Mouse (Mus musculus) adrenal gland, postnatal 36 days (tissue): Measurements from ENCODE around the gene Asb16. TPM values are rescaled to one million over a fixed set of nuclear protein-coding genes. Genes with fewer than 3 reads are reported as not detected.

Source experiments
- DNase-seq, 2 experiments: peaks; one replicate each; pipeline ENCODE4 v3.0.0; 2021; ENCODE audit warnings: mixed read lengths in 1 of 2
- total RNA-seq, 2 experiments: library from RNA; stranded (reverse); gene quantifications; 2 replicates each; pipeline ENCODE4 v1.2.3; 2021

The Asb16 gene
- total RNA-seq, 2 experiments from 2014 or later: 0.10 to 0.30 TPM

DNA sequence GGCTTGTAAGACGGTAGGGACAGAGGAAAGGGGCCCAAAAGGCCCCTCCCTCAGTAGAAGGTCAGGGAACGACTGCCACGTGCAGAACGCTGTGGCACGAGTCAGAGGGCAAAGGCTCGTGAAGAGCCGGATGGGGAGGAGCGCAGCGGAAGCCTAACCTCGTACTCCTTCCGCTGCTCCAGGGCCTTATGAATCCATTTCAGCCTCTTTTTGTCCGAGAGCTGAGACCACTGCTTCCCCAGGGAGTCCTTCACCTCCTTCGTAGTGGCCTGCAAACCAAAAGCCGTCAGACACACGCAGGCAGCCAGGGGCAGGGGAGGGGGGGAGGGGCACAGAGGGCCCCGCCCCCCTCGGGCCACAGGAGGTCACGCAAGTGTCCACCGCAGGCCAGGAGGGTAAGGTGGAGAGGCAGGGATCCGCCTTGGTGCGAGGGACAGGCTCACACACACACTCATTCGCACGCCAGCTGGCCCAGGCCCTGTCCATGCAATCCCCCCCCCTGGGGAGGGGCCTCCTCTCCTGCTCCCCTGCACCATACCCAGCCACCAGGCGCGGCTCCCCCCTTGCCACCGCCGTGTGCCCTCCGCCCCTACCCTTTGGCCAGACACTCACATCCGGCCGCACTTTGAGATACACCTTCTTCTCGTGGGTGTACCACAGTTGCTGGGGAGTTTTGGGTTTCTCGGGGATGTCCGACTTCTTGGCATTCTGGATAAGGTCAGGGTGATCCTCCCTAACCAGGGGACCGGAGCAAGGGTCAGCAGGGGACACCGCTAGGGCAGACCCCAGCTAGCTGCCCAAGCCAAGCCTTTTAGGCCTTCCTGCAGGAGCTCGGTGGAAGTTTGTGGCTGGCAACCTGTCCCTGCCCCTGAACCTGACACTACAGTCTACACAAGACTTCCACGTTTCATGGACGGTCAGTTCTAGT lies 42.5 kb downstream of the Asb16 start:
- DNase-seq: peak; percentile 48 to 55

DNA sequence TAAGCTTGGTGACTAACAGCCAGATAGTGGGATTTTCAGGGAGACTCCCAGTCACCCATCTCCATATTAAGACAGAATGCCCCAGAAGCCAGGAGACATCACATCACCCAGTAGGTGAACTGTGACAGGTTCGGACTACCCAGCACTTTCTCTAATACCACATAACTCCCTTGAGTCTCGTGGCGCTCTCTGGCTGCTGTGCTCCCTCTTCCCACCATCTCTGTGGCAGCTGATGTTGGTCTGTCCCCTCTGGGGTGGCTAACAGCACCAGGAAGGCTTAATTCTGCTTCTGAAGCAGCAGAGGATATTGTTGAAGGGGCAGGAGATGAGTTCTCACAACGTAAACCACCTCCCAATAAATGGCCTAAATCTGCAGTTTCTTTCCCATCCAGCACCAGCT lies 43.4 kb downstream of the Asb16 start:
- no peak for DNase-seq

DNA sequence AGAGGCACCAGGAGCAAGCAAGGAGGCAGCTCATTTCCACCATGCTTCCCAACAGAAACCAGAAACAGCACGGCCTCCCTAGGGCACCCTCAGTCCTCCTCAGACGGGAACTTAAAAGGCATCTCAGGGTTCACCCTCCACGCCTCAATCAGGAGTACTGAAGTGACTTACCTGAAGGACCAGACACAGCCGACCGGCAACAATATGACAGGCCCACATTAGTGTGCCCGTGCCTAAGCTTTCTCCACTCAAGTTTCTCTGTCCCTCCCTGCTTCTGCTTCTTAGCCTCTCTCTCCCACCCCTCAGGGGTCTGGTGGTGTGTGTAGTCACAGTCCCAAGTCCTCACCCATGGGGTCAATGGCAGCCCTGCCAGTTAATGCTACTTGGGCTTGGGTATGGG lies 44.0 kb downstream of the Asb16 start:
- no peak for DNase-seq

DNA sequence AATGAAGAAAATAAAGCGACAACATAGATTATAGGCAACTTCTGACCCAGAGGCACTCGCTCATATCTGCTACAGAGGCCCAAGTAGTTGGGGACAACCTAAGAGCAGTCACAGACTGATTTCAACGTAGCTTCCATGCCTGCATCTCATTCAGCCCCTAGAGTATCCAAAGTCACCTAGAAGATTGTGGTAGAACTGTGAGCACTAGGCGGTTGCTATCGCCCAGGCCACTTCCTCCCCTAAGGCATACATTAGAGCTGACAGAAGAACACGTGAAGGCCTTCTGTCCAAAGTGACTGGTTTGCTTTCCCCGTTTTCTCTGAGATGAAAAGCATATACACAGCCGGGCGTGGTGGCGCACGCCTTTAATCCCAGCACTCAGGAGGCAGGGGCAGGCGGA lies 45.8 kb downstream of the Asb16 start:
- no peak for DNase-seq

DNA sequence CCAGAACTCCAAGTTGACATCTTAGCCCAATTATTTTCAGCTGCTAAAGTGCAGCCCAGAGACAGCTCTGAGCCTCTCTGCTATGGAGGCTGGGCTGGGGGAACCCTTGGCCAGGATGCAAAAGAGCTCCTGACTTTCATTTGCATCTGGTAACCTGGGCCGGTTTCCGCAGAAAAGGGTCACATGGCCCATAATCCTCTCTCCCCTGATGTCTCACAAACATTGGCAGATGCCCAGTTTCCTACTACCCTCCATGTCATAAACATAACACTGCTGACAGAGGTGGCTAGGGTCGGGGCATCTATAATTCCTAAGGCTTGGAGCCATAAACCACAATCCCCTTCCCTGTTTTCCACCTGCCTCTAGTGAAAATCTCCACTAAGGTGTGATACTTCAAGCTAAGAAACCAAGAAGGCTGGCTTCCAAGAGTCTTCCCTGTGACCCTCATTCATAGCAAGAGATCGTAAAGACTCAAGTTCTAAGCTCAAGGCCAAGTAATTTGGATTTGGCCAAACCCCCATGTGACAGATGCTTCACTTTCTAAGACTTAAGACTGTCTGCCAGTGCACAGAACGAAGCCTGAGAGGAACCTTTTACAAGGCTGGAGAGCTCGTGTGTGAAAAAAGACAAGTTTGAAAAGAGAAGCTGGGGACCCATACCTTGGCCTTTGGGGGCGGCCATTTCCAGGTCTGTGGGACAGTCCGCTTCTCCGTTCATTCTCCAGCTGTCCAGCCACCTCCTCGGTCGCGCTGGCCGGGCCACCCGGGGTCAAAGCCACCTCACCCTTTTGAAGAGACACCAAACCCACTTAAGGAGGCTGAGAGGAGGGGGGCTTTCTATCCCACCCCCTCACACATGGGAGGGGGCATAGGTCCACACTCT lies 47.4 kb downstream of the Asb16 start:
- peak in 1 of 2 experiments; percentile 20 for DNase-seq

DNA sequence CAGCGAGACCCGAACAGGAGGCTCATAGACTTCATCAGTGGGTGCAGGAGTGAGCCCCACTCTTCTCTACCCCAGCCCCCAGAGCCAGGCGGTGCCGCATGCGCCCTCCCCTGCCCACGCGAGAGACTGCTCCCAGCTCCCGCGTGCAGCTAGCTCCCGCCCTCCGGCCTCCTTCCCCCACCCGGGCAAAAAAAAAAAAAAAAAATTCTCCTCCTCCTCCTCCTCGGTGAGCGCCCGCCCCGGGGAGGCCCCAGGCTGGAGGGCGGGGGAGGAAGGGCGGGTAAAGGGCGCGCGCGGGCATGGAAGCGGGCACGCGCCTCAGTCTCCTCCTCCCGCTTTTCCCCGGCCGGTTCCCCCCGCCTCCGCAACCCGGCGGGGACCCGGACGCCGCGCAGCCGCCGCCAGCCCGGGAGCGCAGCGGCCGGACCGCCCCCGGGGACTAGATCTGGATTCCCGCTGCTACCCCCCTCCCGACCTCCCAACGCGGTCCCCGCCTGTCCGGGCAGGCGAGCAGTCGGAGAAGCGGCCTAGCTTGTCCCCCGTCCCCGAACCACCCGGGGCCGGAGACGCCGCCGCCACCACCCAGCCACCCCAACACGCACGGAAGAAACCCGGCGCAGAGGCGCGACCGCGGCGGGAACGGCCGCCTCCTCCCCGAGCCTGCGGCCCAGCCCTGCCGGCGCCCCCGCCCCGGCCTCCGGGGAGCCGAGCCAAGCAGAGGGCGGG lies 48.2 kb downstream of the Asb16 start:
- peak; percentile 94 to 97 for DNase-seq

- DNase-seq: no peak
Measured at GRCm38 (mm10) chr11:102317298-102317900, 48.9 kb downstream of the Asb16 start.

- peak; percentile 83 to 90 for DNase-seq
Measured at GRCm38 (mm10) chr11:102317901-102318575, 49.5 kb downstream of the Asb16 start.

- peak; percentile 63 to 73 for DNase-seq
Measured at GRCm38 (mm10) chr11:102318576-102319409, 50.2 kb downstream of the Asb16 start.

- DNase-seq: peak; percentile 84 to 89
Measured at GRCm38 (mm10) chr11:102319410-102319792, 50.9 kb downstream of the Asb16 start, which contains the start of gene Ubtf. Gene Ubtf, minus strand, starts transcription at chr11:102319742.

- DNase-seq: peak; percentile 93
Measured at GRCm38 (mm10) chr11:102319941-102320685, 51.6 kb downstream of the Asb16 start.

GRCm38 (mm10) chr11:102320686-102321005 lies 52.1 kb downstream of the Asb16 start:
- DNase-seq: peak; percentile 70 to 79

DNA sequence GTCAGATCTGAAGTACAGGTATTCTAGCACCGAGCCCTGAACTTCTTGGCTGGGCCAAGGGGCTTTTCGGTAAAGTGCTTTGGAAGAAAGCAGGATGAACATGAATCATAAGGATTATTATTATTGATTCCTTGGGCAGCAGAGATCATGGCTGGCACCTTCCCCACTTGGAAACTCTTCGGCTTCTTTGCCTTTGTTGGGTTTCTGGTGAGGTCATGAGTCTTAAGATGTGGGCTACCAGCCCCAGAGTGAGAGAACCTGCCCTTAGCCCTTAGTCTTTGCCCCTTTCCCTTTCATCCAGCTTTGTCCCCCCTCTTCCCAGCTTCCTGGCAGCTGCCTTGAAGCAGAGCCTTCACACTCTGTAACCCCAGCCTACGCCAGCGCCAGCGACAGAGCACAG lies 53.4 kb downstream of the Asb16 start:
- no peak for DNase-seq

- DNase-seq: no peak
Measured at GRCm38 (mm10) chr11:102323516-102323915, 55.0 kb downstream of the Asb16 start.

DNA sequence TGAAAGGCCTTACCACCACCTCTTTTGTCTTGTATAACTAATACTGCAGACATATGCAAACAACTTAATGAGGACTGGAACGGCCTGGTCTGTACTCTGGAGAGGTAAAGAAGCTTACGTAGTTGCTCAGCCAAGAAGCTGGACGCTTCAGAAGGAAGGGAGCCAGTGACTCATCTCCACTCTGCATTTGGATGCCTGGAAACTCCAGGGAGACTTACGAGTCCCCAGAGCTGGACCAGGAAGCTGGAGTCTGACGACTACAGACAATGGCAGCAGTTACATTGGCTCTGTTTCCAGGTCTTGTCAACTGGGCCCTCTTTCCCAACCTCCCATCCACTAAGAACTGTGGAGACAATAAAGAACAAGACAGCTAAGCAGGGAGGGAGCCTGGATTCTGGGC lies 58.7 kb downstream of the Asb16 start:
- no peak for DNase-seq

DNA sequence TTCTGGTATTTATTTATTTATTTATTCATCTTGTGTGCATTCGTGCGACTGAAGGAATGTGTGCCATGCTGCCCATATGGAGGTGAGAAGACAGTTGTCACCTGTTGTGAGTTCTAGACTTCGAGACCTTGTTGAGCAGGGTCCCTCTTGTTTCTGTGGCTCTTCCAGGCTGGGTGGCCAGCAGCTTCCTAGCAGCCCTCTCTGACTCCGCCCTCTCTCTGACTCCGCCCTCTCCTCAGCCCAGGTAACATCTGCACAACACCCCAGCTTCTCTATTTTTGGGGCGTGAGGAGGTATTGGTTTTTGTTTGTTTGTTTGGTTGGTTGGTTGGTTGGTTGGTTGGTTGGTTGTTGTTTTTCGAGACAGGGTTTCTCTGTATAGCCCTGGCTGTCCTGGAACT lies 59.3 kb downstream of the Asb16 start:
- no peak for DNase-seq
